Mouse (Mus musculus) liver (tissue): ENCODE results near the gene Adamts4.
"Not testable (repeated sequence)": the region's sequence is repeated elsewhere in the genome, so short reads cannot be mapped to it uniquely, and the experiment has no call there.

Experiments used
- DNase-seq: peaks from one replicate; pipeline ENCODE4 v3.0.0-alpha.2; 2020; ENCODE audit warnings: mixed read lengths

Gene Adamts4

GRCm38 (mm10) chr1:171280250-171280915 lies 30.2 kb downstream of the Adamts4 start:
- no peak for DNase-seq

- DNase-seq, result peak; percentile 95
These were observed 30.8 kb downstream of the Adamts4 start, which contains the start of gene Ppox for GRCm38 (mm10) chr1:171280916-171281527. Gene Ppox, minus strand, starts transcription at chr1:171281186.

GRCm38 (mm10) chr1:171281528-171281923 lies 31.3 kb downstream of the Adamts4 start:
- DNase-seq, result peak; percentile 91

GRCm38 (mm10) chr1:171282086-171282805 lies 32.0 kb downstream of the Adamts4 start:
- DNase-seq, result no peak

- no peak for DNase-seq
These were observed 33.3 kb downstream of the Adamts4 start for GRCm38 (mm10) chr1:171283188-171284160.

- no peak for DNase-seq
These were observed 34.3 kb downstream of the Adamts4 start for GRCm38 (mm10) chr1:171284491-171284890.

GRCm38 (mm10) chr1:171285096-171285892 lies 35.1 kb downstream of the Adamts4 start:
- DNase-seq, result no peak

GRCm38 (mm10) chr1:171286517-171286916 lies 36.3 kb downstream of the Adamts4 start:
- no peak for DNase-seq

- peak; percentile 95 for DNase-seq
These were observed 37.2 kb downstream of the Adamts4 start, which contains the start of gene Usp21 for GRCm38 (mm10) chr1:171287136-171288081. Gene Usp21, minus strand, starts transcription at chr1:171287991.

- DNase-seq, result no peak
These were observed 38.1 kb downstream of the Adamts4 start for GRCm38 (mm10) chr1:171288328-171288727.

- DNase-seq, result no peak
These were observed 43.1 kb downstream of the Adamts4 start for GRCm38 (mm10) chr1:171293351-171293750.

- DNase-seq, result no peak
These were observed 43.7 kb downstream of the Adamts4 start for GRCm38 (mm10) chr1:171293906-171294297.

GRCm38 (mm10) chr1:171294298-171295062 lies 44.3 kb downstream of the Adamts4 start, which contains the start of gene Ufc1:
Gene Ufc1, minus strand, starts transcription at chr1:171295024.
- DNase-seq, result peak; percentile 81

- DNase-seq, result no peak
These were observed 44.8 kb downstream of the Adamts4 start for GRCm38 (mm10) chr1:171295063-171295402.

- no peak for DNase-seq
These were observed 48.0 kb downstream of the Adamts4 start for GRCm38 (mm10) chr1:171298226-171298625.

GRCm38 (mm10) chr1:171306157-171306556 lies 55.9 kb downstream of the Adamts4 start:
- DNase-seq, result not testable (repeated sequence)

GRCm38 (mm10) chr1:171309321-171309720 lies 59.1 kb downstream of the Adamts4 start:
- DNase-seq, result no peak
